Mouse (Mus musculus) cerebellum, adult 8-10 months (tissue): Measurements from ENCODE around the gene Ank2.
A peak's percentile ranks its signal among the peaks of the same experiment; 100 is the strongest.
"Not testable (repeated sequence)": the region's sequence is repeated elsewhere in the genome, so short reads cannot be mapped to it uniquely, and the experiment has no call there.

Experiments used
- DNase-seq: peaks from one replicate; pipeline ENCODE4 v3.0.0; 2022

Ank2 gene

DNA sequence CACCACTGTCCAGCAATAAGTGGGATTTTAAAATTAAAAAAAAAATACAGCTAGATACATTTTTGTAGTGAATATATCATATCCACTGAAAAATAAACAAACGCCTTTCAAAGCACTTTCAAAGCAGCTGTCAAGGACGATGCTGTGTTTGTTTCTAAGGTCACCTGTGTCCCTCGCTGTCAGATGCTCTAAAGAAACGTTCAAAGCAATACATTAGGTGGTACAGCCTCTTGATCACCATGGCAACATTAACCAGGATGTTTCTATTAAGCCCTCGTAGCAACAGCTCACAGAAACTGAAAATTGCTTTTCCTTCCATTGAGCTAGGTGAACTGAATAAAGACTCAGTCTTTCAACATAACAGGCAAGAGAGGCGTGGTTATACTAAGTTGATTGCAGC, 17.5 kb downstream of the Ank2 start:
- no peak for DNase-seq

DNA sequence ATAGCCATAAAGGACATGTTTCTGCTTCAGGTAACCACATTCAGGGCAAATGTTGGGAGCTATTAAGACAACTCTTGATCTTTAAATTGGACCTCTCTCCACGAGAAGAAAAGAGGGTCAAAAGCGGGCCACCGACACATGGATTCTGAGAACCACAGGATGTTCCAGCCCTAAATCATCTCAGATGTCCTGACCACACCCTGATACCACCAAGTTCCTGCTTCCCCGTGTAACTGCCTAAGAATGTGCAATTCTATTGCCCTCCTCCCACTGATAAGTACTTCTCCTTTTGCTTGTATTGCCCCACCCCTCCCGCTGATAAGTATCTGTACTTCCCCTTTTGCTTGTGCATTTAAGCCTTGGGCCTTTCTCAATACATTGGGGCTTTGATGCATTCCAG, 18.8 kb downstream of the Ank2 start:
- not testable (repeated sequence) for DNase-seq

DNA sequence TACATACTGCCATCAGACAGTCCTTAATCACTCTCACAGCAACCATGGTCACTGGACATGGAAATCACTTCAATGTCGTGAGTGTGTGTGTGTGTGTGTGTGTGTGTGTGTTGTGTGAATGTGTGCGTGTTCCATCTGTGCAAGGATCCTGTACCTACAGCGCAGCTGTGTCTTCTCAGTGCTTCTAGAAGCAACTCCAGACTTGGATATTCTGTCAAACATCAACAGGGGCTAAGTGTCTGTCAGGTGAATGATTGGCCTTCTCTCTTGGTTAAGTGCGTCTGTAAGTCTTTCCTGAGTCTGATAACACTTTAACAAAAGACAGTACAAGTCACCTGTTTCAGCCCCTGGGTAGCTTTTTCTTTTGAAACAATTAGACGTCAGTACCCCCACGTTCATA, 25.0 kb downstream of the Ank2 start:
- DNase-seq: no peak

DNA sequence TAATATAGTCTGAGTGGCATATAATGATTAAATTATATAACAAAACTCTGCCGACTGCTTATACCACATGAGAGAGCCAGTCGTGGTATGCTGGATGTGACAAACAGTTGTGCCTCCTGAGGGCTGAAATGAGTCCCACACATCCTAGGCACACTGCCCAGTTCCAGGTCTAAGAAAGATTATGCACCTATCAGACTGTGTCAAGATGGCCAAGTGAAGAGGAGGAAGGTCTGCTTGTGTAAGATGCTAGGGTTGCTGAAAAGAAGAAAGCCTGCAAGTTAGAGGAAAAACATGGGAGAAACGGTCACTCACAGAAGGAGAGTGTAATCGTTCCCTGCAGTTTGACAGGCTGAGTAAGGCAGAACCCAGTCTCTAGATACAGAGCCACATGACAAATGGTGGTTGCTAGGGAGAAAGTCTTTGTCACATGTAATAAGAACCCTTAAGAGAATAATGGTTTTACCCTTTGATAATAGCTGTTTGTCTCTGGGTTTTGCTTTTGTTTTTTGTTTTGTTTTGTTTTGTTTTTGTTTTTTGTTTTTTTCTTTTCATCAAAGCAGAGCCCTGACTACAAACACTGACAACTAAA, 29.9 kb downstream of the Ank2 start:
- no peak for DNase-seq

DNA sequence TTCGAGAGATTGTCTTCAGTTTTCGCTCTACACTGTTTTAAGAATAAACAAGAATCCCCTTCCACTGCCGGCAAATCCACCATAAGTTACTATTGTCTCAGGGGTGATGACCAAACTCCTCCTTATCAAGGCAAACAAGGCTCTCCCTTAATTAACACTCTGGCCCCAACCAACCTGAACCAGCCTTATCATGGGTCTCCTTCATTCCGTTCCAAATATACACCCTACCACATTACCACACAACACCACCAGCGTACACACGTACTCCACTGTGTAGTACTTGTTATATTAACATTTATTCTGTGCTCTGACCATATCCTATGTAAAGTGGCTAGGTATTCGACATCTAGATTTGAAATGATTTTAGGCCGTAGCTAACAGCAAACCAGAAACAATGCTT, 30.6 kb downstream of the Ank2 start:
- DNase-seq: no peak

DNA sequence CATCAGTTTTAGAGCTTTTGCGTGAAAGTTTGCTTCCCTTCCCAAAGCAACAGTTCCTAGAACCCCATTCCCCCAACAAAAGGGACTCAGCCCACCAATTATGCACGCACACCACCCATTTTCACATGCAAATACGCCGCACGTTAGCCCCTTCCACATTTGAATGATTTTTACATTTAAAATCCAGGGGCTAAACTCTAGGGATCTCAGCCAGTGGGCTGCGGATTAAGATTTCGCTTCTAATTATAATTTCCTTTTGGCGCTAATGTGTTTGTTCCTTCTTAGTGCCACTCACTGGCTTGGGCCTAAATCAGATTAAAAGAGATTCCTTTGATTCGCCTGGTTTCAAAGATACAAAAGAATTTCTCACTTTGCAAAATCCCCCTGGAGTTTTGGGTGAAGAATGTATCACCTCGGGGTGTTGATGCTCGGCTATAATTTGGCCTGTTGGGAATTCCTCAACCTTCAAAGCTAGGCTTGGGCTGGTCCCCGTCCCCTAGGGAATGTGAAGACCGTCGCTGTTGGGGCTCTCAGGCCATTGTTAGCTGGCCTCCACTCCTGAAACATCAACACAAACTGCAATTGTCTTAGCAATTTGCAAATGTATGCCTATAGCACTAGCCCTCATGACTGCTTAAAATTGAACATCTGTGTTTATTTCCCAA, 35.2 kb downstream of the Ank2 start:
- DNase-seq: no peak

DNA sequence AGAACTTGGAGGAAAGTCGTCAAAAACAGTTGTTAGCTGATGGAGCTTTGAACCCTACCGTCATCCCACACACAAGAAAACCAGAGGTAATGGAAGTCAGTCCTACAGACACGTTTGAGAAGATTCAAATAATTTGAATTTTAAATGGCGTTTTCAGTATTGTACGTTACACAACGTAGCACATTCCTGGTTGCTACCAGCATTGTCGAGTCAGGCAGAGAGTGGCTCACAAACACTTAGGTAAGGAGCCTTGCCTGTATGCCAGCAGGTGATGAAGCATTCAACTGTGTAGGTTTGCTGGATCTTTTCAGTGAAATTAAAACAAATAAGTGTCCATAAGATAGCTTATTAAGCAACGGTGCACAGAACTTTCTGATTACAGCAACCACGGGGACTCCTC, 36.0 kb downstream of the Ank2 start:
- no peak for DNase-seq

DNA sequence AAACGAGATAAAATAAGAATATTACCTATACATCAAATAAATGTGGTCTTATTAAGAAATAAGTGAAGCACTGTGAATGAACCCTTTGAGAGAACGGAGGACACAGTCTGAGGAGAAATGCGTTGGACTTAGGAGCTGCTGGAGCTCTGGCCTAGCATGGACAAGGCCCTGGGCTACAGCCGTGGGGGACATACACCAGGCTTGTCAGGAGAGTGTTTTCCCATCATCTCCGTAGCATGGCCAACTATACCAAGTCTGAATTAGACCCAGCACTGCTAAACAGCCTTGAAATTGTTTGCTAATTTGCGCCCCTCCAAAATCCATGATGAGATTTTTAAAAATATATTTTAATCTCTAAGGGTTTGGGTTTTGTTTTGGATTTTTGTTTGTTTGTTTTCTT, 36.7 kb downstream of the Ank2 start:
- no peak for DNase-seq

DNA sequence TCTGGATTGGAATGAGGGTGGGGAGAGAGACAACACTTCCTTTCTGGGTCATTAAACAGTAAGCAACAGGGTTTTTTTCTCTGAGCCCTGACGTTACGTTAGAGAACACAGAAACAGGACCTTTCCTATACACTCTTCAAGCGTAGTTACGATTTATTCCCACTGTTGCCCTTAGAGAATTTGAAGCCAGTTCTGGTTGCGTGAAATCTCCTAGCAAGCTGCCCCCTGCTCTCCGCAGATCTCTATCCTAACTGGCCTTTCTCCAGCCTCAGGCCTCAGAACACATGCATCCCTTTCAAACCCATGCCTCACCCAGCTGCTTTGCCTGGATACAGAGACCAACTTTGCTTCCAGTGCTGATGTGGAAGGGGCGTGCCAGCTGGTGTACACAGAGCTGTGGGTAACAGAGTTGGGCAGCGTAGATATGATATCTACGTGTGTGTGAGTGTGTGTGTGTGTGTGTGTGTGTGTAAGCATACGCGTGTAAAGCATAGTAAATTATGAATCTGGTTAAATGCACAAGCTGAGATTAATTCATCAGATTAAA, 38.2 kb downstream of the Ank2 start:
- DNase-seq: no peak

DNA sequence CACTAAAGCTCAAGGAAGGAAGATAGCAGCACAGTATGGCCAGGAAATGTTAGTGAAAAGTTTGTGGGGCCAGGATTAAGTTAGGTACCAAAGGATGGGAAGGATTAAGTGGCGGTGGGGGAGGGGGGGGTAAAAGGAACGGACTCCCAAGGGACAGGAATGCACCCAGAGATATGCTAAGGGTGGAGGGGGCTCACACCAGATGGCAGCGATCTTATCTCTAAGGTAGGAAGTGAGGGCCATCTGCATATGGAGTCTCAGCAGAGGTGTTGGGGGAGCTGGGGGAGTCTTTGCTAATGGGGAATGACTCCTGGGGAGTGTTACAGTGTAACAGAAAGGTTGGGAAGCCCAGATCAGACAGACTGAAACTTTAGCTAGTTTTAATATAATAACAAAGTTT, 39.3 kb downstream of the Ank2 start:
- no peak for DNase-seq

DNA sequence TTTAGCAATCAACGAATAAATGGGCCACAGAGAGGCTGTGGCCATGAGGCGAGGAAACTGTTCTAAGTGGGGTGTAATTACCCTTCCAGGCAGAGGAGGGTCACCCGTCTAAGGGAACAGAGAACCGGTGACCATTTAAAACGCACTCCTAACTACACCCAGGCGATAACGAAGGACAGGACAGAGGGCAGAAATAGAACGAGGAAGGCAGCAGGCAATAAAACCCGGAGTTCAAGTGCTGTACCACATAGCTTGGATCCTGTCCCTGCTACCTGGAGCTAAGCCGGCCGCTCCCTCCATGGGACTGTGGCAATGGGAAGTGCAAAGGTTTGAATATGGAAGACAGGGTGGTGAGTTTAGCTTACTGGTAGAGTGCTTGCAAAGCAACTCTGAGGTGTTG, 40.2 kb downstream of the Ank2 start:
- no peak for DNase-seq

DNA sequence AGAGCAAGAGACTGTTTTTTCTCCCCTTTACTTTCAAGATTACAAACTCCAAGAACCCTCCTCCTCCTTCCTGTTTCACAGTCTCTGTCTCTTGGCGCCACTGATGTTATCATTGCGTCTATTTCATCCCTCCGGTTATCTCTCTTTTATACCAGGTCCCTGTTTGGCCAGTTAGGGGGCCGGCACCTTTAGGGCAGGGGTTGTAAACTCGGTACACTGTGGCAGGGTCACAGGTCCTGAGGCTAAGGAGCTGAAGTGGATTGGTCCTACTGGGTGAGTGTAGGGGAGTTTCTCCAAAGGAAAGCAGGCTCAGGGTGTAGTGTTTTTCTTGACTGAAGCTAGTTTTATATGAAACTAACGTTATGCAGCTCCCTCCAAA, 40.7 kb downstream of the Ank2 start:
- no peak for DNase-seq

DNA sequence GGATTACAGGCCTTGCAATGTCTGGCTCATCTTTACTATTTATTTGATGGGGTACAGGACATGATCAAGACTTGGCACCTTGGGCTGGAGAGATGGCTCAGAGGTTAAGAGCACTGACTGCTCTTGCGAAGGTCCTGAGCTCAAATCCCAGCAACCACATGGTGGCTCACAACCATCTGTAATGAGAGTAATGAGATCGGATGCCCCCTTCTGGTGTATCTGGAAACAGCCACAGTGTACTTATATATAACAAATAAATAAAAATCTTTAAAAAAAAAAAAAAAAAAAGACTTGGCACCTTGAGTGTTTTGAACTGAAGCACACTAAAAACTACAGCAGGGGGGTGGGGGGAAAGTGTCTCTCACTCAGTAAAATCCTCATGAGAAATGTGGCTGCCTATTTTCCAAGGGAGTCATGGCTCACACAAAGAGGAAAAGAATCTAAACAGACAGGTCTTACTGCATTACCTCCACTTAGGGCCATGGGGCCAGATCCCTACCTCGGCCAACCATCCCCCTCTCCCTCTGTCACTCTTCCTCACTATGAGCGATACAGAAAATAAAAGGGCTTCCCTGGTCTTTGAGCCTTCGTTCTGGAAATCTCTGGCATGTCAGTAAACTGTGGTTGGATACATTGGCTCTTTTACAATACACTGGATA, 41.3 kb downstream of the Ank2 start:
- no peak for DNase-seq

DNA sequence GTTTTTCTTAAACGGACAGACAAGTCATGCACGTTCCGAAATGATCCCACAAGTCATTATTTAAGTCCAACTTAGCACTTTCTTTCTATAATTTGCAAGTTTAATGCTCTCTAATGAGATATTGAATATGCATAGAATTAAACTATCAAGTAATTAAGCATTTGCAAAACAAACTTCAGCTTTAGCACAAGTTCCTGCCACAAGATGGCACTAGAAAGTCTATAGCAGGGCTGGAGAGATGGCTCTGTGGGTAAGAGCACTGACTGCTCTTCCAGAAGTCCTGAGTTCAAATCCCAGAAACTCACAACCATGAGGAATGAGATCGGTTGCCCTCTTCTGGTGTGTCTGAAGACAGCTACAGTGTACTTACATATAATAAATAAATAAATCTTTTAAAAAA, 45.4 kb downstream of the Ank2 start:
- no peak for DNase-seq

DNA sequence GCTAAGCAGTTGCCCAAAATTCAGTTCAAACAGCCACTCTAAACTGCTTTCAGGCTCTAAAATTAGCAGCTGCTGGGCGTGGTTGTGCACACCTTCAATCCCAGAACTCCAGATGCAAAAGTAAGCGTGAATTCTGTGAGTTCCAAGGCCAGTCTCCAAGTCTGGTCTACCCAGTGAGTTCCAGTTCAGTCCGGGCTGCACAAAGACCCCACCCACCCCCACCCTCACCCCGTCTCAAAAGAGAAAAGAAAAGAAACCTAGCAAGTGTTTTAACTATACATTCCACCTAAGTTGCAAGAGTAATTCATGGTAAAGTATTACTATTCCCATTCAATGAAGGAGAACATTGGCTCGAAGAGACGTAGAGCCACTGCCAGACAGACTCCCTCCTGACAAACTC, 45.9 kb downstream of the Ank2 start:
- DNase-seq: no peak

DNA sequence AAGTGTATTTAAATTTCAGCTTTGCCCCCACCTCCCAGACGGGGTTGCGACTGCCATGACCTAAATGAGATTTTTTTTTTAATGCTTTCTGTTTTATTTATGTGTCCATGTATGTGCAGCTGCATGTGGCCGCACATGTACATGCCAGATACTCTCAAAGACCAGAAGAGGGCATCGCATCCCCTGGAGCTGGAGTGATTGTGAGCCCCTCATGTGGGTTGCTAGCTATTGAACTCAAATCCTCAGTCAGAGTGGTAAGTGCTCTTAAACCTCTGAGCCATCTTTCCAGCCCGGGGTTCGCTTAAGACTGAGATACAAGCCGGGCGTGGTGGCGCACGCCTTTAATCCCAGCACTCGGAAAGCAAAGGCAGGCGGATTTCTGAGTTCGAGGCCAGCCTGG, 46.9 kb downstream of the Ank2 start:
- no peak for DNase-seq

DNA sequence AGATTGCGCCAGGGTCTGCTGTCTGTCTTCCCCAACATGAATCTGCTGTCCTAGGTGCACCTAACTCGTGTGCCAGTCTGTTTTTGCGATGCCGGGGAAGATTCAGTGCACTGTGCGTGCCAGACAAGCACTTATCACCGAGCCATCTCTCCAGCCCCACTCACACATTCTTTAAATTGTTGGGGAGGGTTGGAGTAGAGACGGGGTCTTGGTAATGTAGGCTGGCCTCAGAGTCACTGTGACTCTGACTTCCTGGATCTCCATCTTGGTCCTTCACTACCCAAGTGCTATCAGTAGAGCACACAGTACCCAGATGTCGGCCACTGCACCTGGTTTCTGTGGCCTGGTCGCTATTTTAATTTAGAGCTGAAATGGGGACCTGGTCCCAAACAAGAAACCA, 47.4 kb downstream of the Ank2 start:
- no peak for DNase-seq

DNA sequence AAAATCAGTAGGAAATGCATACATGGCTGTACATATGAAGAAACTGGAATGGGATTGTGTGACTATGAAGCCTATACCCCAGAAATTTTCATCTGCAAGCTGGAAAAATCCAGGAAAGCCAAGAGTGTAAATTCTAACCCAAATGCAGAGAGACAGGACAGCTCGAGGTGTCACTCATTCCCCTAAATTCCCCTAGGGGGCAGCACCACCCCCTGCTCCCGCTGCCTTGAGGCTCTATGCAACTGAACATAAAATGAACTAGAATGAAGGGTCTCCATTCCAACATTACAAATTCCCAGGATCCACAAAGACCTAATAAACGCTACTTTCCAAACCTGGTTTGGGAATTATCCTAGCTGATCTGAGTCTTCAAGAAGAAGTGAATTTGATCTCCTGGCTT, 48.1 kb downstream of the Ank2 start:
- peak; percentile 23 for DNase-seq

DNA sequence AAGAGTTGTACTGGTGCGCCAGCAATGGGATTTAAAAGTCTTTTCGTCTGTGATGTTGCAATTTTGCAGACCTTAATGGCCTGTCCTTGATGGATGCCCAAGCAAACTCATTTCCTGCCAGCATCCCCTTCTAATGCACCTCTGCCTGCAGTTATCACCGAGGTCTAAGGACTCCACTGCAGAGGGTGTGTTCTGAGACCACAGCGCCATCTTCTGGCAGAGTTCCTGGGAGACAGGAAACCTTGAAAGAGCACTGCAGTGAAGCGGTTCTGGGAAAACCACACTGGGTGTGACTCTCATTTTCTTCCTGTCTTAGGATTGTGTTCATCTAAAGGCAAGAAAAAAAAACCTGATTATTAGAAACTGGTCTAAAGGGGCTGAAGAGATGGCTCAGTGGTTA, 53.0 kb downstream of the Ank2 start:
- DNase-seq: peak; percentile 48

DNA sequence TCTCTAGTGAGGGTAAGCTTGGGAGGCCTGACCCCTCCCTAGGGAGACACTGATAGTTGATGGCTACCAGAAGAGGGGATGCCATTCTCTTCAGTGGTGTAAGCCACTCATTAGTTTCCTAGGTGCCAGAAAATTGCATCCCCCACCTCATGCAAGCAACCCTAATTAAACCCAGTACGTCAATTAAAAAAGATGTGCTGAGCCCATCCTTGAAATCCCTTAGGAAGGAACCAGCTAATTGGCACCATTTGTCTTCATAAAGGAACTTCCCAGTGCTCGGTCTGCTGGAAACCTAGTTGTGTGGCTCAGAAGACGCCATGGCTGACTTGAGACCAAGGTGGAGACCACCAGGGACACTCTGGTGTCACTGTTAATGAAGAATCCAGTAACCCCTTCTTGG, 65.9 kb downstream of the Ank2 start:
- DNase-seq: no peak

DNA sequence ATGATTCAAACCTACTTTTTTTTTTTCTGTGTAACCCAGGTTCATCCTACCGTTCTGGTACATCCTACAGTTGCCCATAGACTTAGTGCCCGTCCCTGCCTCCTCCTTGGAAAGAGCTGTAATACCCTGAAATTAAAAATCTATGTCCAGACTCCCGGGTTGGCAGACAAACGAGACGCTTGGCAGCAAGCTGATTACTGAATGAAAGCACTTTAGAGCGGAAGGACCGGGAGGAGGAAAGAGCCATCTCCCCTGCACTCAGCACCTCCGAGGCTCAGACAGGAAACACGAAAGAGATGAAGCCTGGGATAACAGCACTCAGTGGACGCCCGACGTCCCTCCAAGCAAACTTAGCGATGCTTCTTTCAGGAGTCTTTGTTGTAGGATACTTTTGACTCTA, 69.3 kb downstream of the Ank2 start:
- no peak for DNase-seq

DNA sequence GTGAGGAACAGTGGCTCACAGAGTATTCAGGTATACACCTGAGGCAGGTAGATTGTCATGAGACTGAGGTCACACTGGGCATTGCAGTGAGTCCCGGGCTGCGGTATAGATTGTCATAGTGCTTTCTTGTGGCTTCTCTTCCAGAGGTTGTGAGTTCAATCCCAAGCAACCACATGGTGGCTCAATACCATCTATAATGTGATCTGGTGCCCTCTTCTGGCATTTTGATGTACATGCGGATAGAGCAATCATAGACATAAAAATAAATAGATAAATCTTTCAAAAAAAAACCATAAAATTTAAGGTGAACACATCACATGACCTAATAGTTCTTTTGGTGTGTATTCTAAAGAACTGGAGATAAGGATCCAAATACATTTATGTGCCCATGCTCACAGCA, 70.6 kb downstream of the Ank2 start:
- DNase-seq: no peak

DNA sequence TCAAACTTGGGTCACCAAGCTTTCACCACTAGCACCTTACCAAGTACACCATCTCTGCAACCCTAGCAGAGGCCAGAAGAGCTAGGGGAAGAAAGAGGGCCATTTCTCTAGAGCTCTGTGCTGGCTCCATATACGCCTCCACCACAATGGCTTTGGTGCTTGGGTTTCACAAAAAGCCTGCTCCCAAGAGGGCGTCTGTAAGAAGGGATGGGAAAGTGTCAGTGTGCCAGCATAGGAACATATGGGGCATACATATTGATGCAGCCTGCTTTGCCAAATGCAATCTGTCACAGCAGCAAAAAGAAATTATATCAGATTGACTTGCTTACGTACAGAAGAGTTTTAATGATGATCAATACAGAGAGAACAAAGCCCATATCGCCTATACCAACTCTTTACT, 82.2 kb downstream of the Ank2 start:
- DNase-seq: no peak

DNA sequence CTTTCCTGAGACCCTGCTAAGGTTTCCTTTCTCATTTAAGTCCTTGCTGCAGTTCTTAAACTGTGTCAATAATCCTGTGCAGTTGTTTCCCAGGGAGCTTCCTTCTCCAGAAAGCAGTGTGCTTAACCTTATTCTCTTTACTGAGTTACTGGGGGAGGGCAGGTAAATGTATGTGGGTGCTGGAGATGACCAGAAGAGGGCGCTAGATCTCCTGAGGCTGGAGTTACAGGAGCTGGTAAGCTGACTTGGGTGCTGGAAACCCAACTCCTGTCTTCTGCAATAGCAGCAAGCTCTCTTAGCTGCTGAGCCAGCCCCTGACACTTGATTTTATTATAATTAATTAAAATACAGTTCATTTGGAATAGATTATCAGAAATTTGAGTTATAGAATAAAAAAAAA, 84.7 kb downstream of the Ank2 start:
- DNase-seq: no peak
